Mouse (Mus musculus) layer of hippocampus, adult 18-20 months (tissue): ENCODE data around the gene Gm5725. TPM values are rescaled to one million over a fixed set of nuclear protein-coding genes. Genes with fewer than 3 reads are reported as not detected.
"Not testable (repeated sequence)": the region's sequence is repeated elsewhere in the genome, so short reads cannot be mapped to it uniquely, and the experiment has no call there.

Source experiments
- DNase-seq, 2 experiments: peaks; one replicate each; pipeline ENCODE4 v3.0.0; 2022; ENCODE audit warnings: low spot score in 2 of 2
- long read RNA-seq: library from polyadenylated mRNA; stranded (forward); transcript quantifications from one replicate; pipeline ENCODE4 v2.0.0, GENCODE M21; 2021
- total RNA-seq, 2 experiments: library from RNA; stranded (reverse); gene quantifications; 2 replicates each; pipeline ENCODE4 v1.2.3; 2021

The Gm5725 gene
- not detected for total RNA-seq
- long read RNA-seq, result 0 reads

DNA sequence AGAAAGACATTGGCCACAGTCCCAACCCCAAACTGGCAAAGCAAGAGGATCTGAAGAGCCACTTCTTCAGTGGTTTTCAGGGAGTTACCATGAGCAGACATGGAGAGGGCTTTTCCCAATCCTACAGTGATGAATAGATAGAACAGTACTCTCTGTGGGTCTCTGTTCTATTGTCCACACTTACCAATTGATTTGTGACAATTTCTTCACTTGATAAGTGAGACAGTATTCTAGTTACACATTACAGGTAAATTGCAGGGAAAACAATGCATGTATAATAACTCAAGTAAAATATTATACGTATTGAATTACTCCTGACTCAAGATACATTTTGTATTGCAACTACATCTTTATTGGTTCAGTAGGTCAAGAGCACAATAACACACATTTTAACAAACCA, at the start of gene Gm5725:
Gene Gm5725 (minus strand): TSS at position 101 of the 400 bp plus-strand sequence.
- not testable (repeated sequence) for DNase-seq

DNA sequence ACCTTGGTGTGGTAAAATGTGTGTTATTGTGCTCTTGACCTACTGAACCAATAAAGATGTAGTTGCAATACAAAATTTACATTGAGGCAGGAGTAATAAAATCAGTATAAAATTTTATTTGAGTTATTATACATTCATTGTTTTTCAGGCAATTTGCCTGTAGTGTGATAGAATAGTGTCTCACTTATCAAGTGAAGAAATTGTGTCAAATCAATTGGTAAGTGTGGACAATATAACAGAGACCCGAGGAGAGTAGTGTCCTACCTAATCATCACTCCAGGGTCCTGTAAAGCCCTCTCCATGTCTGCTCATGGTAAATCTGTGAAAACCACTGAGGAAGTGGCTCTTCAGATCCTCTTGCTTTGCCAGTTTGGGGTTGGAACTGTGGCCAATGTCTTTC, 12.0 kb downstream of the Gm5725 start, which contains the start of gene Vmn1r135:
Gene Vmn1r135 (plus strand): TSS at position 301 of the 400 bp plus-strand sequence.
- not testable (repeated sequence) for DNase-seq

DNA sequence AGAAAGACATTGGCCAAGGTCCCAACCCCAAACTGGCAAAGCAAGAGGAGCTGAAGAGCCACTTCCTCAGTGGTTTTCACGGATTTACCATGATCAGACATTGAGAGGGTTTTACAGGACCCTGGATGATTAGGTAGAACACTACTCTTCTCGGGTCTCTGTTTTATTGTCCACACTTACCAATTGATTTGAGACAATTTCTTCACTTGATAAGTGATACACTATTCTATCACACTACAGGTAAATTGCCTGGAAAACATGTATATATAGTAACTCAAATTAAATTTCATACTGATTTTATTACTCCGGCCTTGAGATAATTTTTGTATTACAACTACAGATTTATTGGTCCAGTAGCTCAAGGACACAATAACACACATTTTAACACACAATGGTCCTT, 47.4 kb downstream of the Gm5725 start, which contains the start of gene Gm4177:
Gene Gm4177 (minus strand): TSS at position 101 of the 400 bp plus-strand sequence.
- not testable (repeated sequence) for DNase-seq

Other genes starting within 250 kb of the Gm5725 start
- not detected for gene Vmn1r132, start 230.2 kb downstream of the Gm5725 start, total RNA-seq
- not detected for gene Gm4175, start 82.8 kb downstream of the Gm5725 start, total RNA-seq
- not detected for gene Gm4177, start 47.5 kb downstream of the Gm5725 start, total RNA-seq
- not detected for gene Vmn1r135, start 11.9 kb downstream of the Gm5725 start, total RNA-seq
- gene Gm5891, start 77.0 kb upstream of the Gm5725 start, total RNA-seq, result not detected
- not detected for gene Vmn1r137, start 150.3 kb upstream of the Gm5725 start, total RNA-seq
- not detected for gene Vmn1r138, start 184.6 kb upstream of the Gm5725 start, total RNA-seq
- gene Gm6176, start 212.0 kb upstream of the Gm5725 start, total RNA-seq, result not detected
- gene Vmn1r139, start 224.8 kb upstream of the Gm5725 start, total RNA-seq, result not detected